Mouse (Mus musculus) heart, embryonic 16.5 days (tissue): Measurements from ENCODE around the gene Ppp1r14a. TPM values are rescaled to one million over a fixed set of nuclear protein-coding genes. Genes with fewer than 3 reads are reported as not detected.

ENCODE experiments used
- ATAC-seq: fragments of 200-750 bp; cut with Nextera tagmentation; replicated peaks from 2 replicates; pipeline ENCODE4 v1.8.0; 2017; ENCODE audit warnings: moderate number of reproducible peaks; ENCODE audit not compliant: insufficient read depth, low FRiP score; ENCODE audit errors: extremely low read depth
- H3K27ac ChIP-seq: fragments of 300-500 bp; sonication (generic); 2 replicates; pipeline ENCODE4 v1.5.1; 2014; ENCODE audit warnings: mild to moderate bottlenecking, low read length, control low read depth, moderate library complexity
- H3K27me3 ChIP-seq: fragments of 300-500 bp; sonication (generic); 2 replicates; pipeline ENCODE4 v1.6.1; 2014; ENCODE audit warnings: low read length, mixed read lengths; ENCODE audit not compliant: control insufficient read depth, insufficient read depth
- H3K36me3 ChIP-seq: fragments of 300-500 bp; sonication (generic); 2 replicates; pipeline ENCODE4 v1.6.1; 2014; ENCODE audit not compliant: control insufficient read depth, insufficient read depth
- H3K4me1 ChIP-seq: fragments of 300-500 bp; sonication (generic); 2 replicates; pipeline ENCODE4 v1.6.1; 2014; ENCODE audit warnings: low read length, mixed read lengths; ENCODE audit not compliant: control insufficient read depth, insufficient read depth
- H3K4me2 ChIP-seq: fragments of 300-500 bp; sonication (generic); 2 replicates; pipeline ENCODE4 v1.6.1; 2014; ENCODE audit warnings: low read depth, mild to moderate bottlenecking, control low read depth, low read length
- H3K4me3 ChIP-seq: fragments of 300-500 bp; sonication (generic); 2 replicates; pipeline ENCODE4 v1.5.1; 2014; ENCODE audit warnings: mild to moderate bottlenecking, control low read depth, low read length
- H3K9ac ChIP-seq: fragments of 300-500 bp; sonication (generic); 2 replicates; pipeline ENCODE4 v1.6.1; 2014; ENCODE audit warnings: low read length, control low read depth
- H3K9me3 ChIP-seq: fragments of 300-500 bp; sonication (generic); replicated peaks from 2 replicates; pipeline ENCODE4 v1.6.1; 2016; ENCODE audit warnings: low read length; ENCODE audit not compliant: control insufficient read depth
- WGBS: fragments of 180-500 bp; shearing (Covaris S2); extraction: QIAGEN DNeasy Blood & Tissue Kit; methylation state at CpG from one replicate; pipeline ENCODE4 v1.1.7; 2014; 5-methylcytosine and 5-hydroxymethylcytosine counted together
- polyA plus RNA-seq: library from polyadenylated mRNA; unstranded; fragments of >200 nt; fragmentation: Nextera tagmentation; extraction: Ambion mirVana; gene quantifications from 2 replicates; pipeline ENCODE4 v1.2.1, GENCODE M21; 2015

Ppp1r14a gene
- polyA plus RNA-seq, 1 experiment from 2014 or later = 14.2 TPM

DNA sequence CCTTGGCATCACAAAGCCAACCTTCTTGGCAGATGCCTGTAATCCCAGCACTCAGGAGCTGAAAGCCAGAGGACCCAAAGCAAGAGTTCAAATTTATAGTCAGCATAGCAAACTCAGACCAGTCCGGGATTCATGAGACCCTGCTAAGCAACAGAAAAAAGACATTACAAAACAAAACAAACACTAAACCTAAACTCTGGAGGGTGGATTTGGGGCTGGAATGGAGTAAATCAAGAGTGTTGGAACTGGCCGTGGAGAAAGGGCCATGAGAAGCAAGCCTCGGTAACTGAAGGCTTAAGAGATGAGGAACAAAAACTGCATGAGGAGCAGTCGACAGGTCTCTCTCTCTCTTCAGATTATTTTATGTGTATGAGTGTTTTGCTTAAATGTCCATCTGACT, 5.2 kb upstream of the Ppp1r14a start:
- H3K4me1 ChIP-seq = peaks cover 4% of the 10 kb centered on the region; the same call in 1 of the 2 replicates
- H3K36me3 ChIP-seq = no peaks in the 10 kb centered on the region
- no peak for ATAC-seq
- H3K9me3 ChIP-seq = no peaks in the 10 kb centered on the region
- WGBS = 68% methylated on average over 4 of the region's 4 CpGs
- no peak overlapping the region for H3K4me3 ChIP-seq
- H3K27ac ChIP-seq = no peak overlapping the region
- no peak overlapping the region for H3K9ac ChIP-seq
- no peak overlapping the region for H3K4me2 ChIP-seq
- peaks cover 5% of the 10 kb centered on the region; the same call in 1 of the 2 replicates for H3K27me3 ChIP-seq

- Histone ChIP-seq H3K4me1 (peaks cover 4% of the 10 kb centered on the region; the same call in 1 of the 2 replicates), H3K4me3 (no peak overlapping the region), H3K36me3 (no peaks in the 10 kb centered on the region), H3K9ac (no peak overlapping the region), H3K27ac (no peak overlapping the region), H3K27me3 (peaks cover 5% of the 10 kb centered on the region; the same call in 1 of the 2 replicates), H3K4me2 (no peak overlapping the region), H3K9me3 (no peaks in the 10 kb centered on the region)
- 87% methylated on average over 6 of the region's 6 CpGs for WGBS
- ATAC-seq = no peak
These were observed 4.6 kb upstream of the Ppp1r14a start for GRCm38 (mm10) chr7:29284523-29284922.

DNA sequence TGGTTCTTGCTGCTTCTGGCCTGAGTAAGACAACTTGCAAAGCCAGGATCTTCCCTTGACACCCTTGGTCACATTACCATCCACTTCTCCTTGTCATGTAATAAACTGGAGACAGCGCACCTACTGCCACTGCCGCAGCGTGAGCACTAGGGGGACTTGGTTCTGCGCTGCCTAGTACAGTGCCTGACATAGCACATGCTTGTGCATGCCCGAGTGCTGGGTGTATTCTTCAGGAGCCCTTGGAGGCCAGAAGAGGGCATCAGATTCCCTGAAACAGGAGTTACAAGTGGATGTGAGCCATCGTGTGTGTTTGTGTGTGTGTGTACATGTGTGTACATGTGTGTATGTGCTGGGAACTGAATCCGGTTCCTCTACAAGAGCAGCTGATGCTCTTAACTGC, 1.6 kb upstream of the Ppp1r14a start:
- H3K4me1 ChIP-seq = peaks cover 9% of the 10 kb centered on the region
- no peak overlapping the region for H3K4me2 ChIP-seq
- WGBS = 82% methylated on average over 7 of the region's 7 CpGs
- no peaks in the 10 kb centered on the region for H3K9me3 ChIP-seq
- ATAC-seq = no peak
- no peaks in the 10 kb centered on the region for H3K36me3 ChIP-seq
- H3K27me3 ChIP-seq = peaks cover 5% of the 10 kb centered on the region; the same call in 1 of the 2 replicates
- no peak overlapping the region for H3K4me3 ChIP-seq
- H3K9ac ChIP-seq = no peak overlapping the region
- H3K27ac ChIP-seq = no peak overlapping the region

GRCm38 (mm10) chr7:29288079-29288478, 1.0 kb upstream of the Ppp1r14a start:
- H3K36me3 ChIP-seq = no peaks in the 10 kb centered on the region
- peaks cover 15% of the 10 kb centered on the region for H3K4me1 ChIP-seq
- H3K9ac ChIP-seq = no peak overlapping the region
- H3K27ac ChIP-seq = no peak overlapping the region
- no peak overlapping the region for H3K4me3 ChIP-seq
- peaks cover 5% of the 10 kb centered on the region; the same call in 1 of the 2 replicates for H3K27me3 ChIP-seq
- 79% methylated on average over 2 of the region's 2 CpGs for WGBS
- H3K4me2 ChIP-seq = no peak overlapping the region
- H3K9me3 ChIP-seq = no peaks in the 10 kb centered on the region
- no peak for ATAC-seq

GRCm38 (mm10) chr7:29289856-29290255, 748 bp downstream of the Ppp1r14a start:
- Histone ChIP-seq H3K9ac (peak overlapping the region; percentile 78), H3K27ac (peak overlapping the region; percentile 68), H3K27me3 (peaks cover 5% of the 10 kb centered on the region; the same call in 1 of the 2 replicates), H3K4me3 (peak overlapping the region; percentile 72), H3K36me3 (no peaks in the 10 kb centered on the region), H3K4me2 (peak overlapping the region; percentile 92), H3K9me3 (no peaks in the 10 kb centered on the region), H3K4me1 (peaks cover 19% of the 10 kb centered on the region)
- no peak for ATAC-seq
- WGBS = 71% methylated on average over 6 of the region's 6 CpGs

- H3K4me3 ChIP-seq = peak overlapping the region; percentile 9; the same call in 1 of the 2 replicates
- H3K27ac ChIP-seq = peak overlapping the region; percentile 56
- H3K9ac ChIP-seq = peak overlapping the region; percentile 35
- H3K27me3 ChIP-seq = peaks cover 5% of the 10 kb centered on the region; the same call in 1 of the 2 replicates
- H3K9me3 ChIP-seq = no peaks in the 10 kb centered on the region
- peaks cover 19% of the 10 kb centered on the region for H3K4me1 ChIP-seq
- no peak for ATAC-seq
- WGBS = 57% methylated on average over 11 of the region's 11 CpGs
- peak overlapping the region; percentile 92 for H3K4me2 ChIP-seq
- no peaks in the 10 kb centered on the region for H3K36me3 ChIP-seq
These were observed 1.8 kb downstream of the Ppp1r14a start for GRCm38 (mm10) chr7:29290691-29291485.

GRCm38 (mm10) chr7:29291616-29292457, 2.7 kb downstream of the Ppp1r14a start:
- Histone ChIP-seq H3K36me3 (no peaks in the 10 kb centered on the region), H3K9ac (no peak overlapping the region), H3K27me3 (peaks cover 5% of the 10 kb centered on the region; the same call in 1 of the 2 replicates), H3K27ac (peak overlapping the region; percentile 59), H3K4me1 (peaks cover 19% of the 10 kb centered on the region), H3K9me3 (no peaks in the 10 kb centered on the region), H3K4me3 (no peak overlapping the region), H3K4me2 (peak overlapping the region; percentile 92; the same call in 1 of the 2 replicates)
- no peak; the same call in 1 of the 2 replicates for ATAC-seq
- WGBS = 46% methylated on average over 6 of the region's 7 CpGs

GRCm38 (mm10) chr7:29292458-29293098, 3.5 kb downstream of the Ppp1r14a start:
- no peak for ATAC-seq
- 30% methylated on average over 8 of the region's 8 CpGs for WGBS
- Histone ChIP-seq H3K9me3 (no peaks in the 10 kb centered on the region), H3K27me3 (peaks cover 5% of the 10 kb centered on the region; the same call in 1 of the 2 replicates), H3K4me2 (no peak overlapping the region), H3K27ac (peak overlapping the region; percentile 59), H3K4me3 (no peak overlapping the region), H3K4me1 (peaks cover 19% of the 10 kb centered on the region), H3K9ac (no peak overlapping the region), H3K36me3 (no peaks in the 10 kb centered on the region)
